13 mouse cellular contexts compared by ENCODE assay signal in genomic region chr14:120354595-120354994, GRCm38 (mm10).
A peak's percentile ranks its signal among the peaks of the same experiment; 100 is the strongest.
DNase-seq lines count a peak whose midpoint lies in the region; ATAC-seq and TF ChIP-seq lines count a peak whose summit lies in the region.
"Had no signal": no experiment of that assay in that cellular context is flagged by ENCODE, and none has a peak within 500 bp of the region (broad histone marks: within the 10 kb centered on the region; RNA-seq: fewer than 3 reads in every experiment).

No protein-coding gene starts in this region.

- no peaks in the 10 kb centered on the region for H3K9me3 ChIP-seq in heart, postnatal 0 days (replicated peaks; ENCODE audit: control insufficient read depth, low read length)
- no peaks in the 10 kb centered on the region for H3K9me3 ChIP-seq in intestine, embryonic 14.5 days (ENCODE audit: control insufficient read depth, low read length)

- H3K9ac ChIP-seq in heart, postnatal 0 days (replicated peaks; ENCODE audit: low read depth, low read length) = no peak overlapping the region
- H3K9ac ChIP-seq in intestine, embryonic 14.5 days (ENCODE audit: low read length) = no peak overlapping the region
- H3K9ac ChIP-seq: liver, embryonic 14.5 days had no signal

- peaks cover 5% of the 10 kb centered on the region; the same call in 1 of the 2 replicates for H3K36me3 ChIP-seq in heart, postnatal 0 days (replicated peaks; ENCODE audit: control insufficient read depth, insufficient read depth, low read length)
- H3K36me3 ChIP-seq in intestine, embryonic 14.5 days (ENCODE audit: control insufficient read depth, insufficient read depth, low read length) = no peaks in the 10 kb centered on the region

- no peak overlapping the region for H3K4me3 ChIP-seq in gastrocnemius, adult 2 months
- no peak overlapping the region for H3K4me3 ChIP-seq in heart, postnatal 0 days (ENCODE audit: low read depth, low read length)
- H3K4me3 ChIP-seq in intestine, embryonic 14.5 days (ENCODE audit: low read depth, low read length) = no peak overlapping the region
- H3K4me3 ChIP-seq: hindbrain, embryonic 10.5 days had no signal

- H3K27me3 ChIP-seq in heart, postnatal 0 days (ENCODE audit: control insufficient read depth, insufficient read depth, low read length) = no peaks in the 10 kb centered on the region
- H3K27me3 ChIP-seq in intestine, embryonic 14.5 days (replicated peaks; ENCODE audit: control insufficient read depth, insufficient read depth, low read length) = no peaks in the 10 kb centered on the region
- H3K27me3 ChIP-seq: CH12.LX had no signal

- WGBS in heart, postnatal 0 days = 64% methylated on average over 6 of the region's 6 CpGs
- WGBS in intestine, embryonic 14.5 days = 43% methylated on average over 6 of the region's 6 CpGs

- peak overlapping the region; percentile 79 for H3K27ac ChIP-seq in gastrocnemius, adult 2 months
- peak overlapping the region; percentile 91; the same call in 1 of the 2 replicates for H3K27ac ChIP-seq in heart, postnatal 0 days (ENCODE audit: low read depth)
- H3K27ac ChIP-seq in intestine, embryonic 14.5 days (ENCODE audit: low read depth) = peak overlapping the region; percentile 62
- H3K27ac ChIP-seq: liver, embryonic 14.5 days; macrophage had no signal

- TF ChIP-seq CTCF in gastrocnemius, adult 2 months (IDR thresholded peaks at IDR 0.05) = no peak
- no peak for TF ChIP-seq CTCF in heart, postnatal 0 days (IDR thresholded peaks at IDR 0.05; ENCODE audit: low read depth)

- TF ChIP-seq EP300 in heart, postnatal 0 days (IDR thresholded peaks at IDR 0.05; ENCODE audit: low read depth) = no peak

- ATAC-seq in heart, postnatal 0 days (ENCODE audit: insufficient read depth, low read depth) = no peak
- ATAC-seq in intestine, embryonic 14.5 days (replicated peaks; ENCODE audit: low FRiP score, low TSS enrichment, low read depth) = no peak

- DNase-seq in gastrocnemius, adult 2 months = no peak
- no peak for DNase-seq in gastrocnemius, adult 8-10 months (ENCODE audit: low spot score in 2 of 2)
- DNase-seq in heart, postnatal 0 days (ENCODE audit: low spot score) = no peak
- DNase-seq in heart, adult 9 months (ENCODE audit: low spot score in 2 of 2) = no peak
- DNase-seq in NIH3T3 (ENCODE audit: low read depth) = peak; percentile 48
- DNase-seq in intestine, embryonic 14.5 days (ENCODE audit: low spot score) = no peak
- no peak for DNase-seq in cerebellum, adult 18-20 months
- no peak for DNase-seq in frontal cortex, postnatal 10 days (ENCODE audit: low spot score in 2 of 2)
- DNase-seq: right cerebral cortex, adult 18-20 months had no signal

- peak overlapping the region; percentile 35; the same call in 1 of the 2 replicates for H3K4me2 ChIP-seq in heart, postnatal 0 days (ENCODE audit: low read depth, low read length)
- H3K4me2 ChIP-seq in intestine, embryonic 14.5 days (ENCODE audit: low read length) = peak overlapping the region; percentile 16; the same call in 1 of the 2 replicates

- intact Hi-C loops in gastrocnemius, adult 2 months (cut with DNase I) = no loop called here

- peaks cover 54% of the 10 kb centered on the region for H3K4me1 ChIP-seq in heart, postnatal 0 days (ENCODE audit: control insufficient read depth, insufficient read depth)
- H3K4me1 ChIP-seq in intestine, embryonic 14.5 days (replicated peaks; ENCODE audit: control insufficient read depth, insufficient read depth, low read length) = peaks cover 38% of the 10 kb centered on the region
